Mouse (Mus musculus): ENCODE measurements around the gene Gm10945.

Gene Gm10945

GRCm38 (mm10) chr10:6761287-6761811 is at the start of gene Gm10945:
TSS of gene Gm10945 (minus strand) at chr10:6761761.
- DNase-seq (ENCODE audit: low read depth, low spot score): no peak

- DNase-seq (ENCODE audit: low read depth, low spot score): no peak
These were observed 28.7 kb upstream of the Gm10945 start for GRCm38 (mm10) chr10:6790226-6790625.

- no peak for DNase-seq (ENCODE audit: low read depth, low spot score)
These were observed 27.1 kb upstream of the Gm10945 start for GRCm38 (mm10) chr10:6788517-6789237.

GRCm38 (mm10) chr10:6758206-6758605 is 3.4 kb downstream of the Gm10945 start, which contains the start of gene Oprm1:
TSS of gene Oprm1 (plus strand) at chr10:6758506.
- DNase-seq (ENCODE audit: low read depth, low spot score): no peak

- DNase-seq (ENCODE audit: low read depth, low spot score): no peak
These were observed 8.2 kb downstream of the Gm10945 start for GRCm38 (mm10) chr10:6753375-6753774.

- DNase-seq (ENCODE audit: low read depth, low spot score): no peak
These were observed 33.1 kb downstream of the Gm10945 start for GRCm38 (mm10) chr10:6728469-6728868.

GRCm38 (mm10) chr10:6723765-6724164 is 37.8 kb downstream of the Gm10945 start:
- DNase-seq (ENCODE audit: low read depth, low spot score): no peak

- DNase-seq (ENCODE audit: low read depth, low spot score): no peak
These were observed 44.2 kb downstream of the Gm10945 start for GRCm38 (mm10) chr10:6717181-6717948.

- no peak for DNase-seq (ENCODE audit: low read depth, low spot score)
These were observed 56.2 kb downstream of the Gm10945 start for GRCm38 (mm10) chr10:6705226-6705885.

- DNase-seq (ENCODE audit: low read depth, low spot score): no peak
These were observed 67.2 kb downstream of the Gm10945 start for GRCm38 (mm10) chr10:6694218-6694850.

All from skeletal muscle tissue, adult 2 months (tissue).